Mouse (Mus musculus) layer of hippocampus, postnatal 25 days (tissue): ENCODE results near the gene Col4a1. TPM values are rescaled to one million over a fixed set of nuclear protein-coding genes. Genes with fewer than 3 reads are reported as not detected.

Experiments
- DNase-seq, 2 experiments: peaks; one replicate each; pipeline ENCODE4 v3.0.0; 2022; ENCODE audit warnings: mixed read lengths in 2 of 2, low spot score in 1 of 2; ENCODE audit errors: extremely low spot score in 1 of 2
- total RNA-seq, 2 experiments: library from RNA; stranded (reverse); gene quantifications; 2 replicates each; pipeline ENCODE4 v1.2.3; 2021

Gene Col4a1
- total RNA-seq, 2 experiments from 2014 or later = 46.0 to 60.0 TPM

GRCm38 (mm10) chr8:11187581-11188271 is 124.9 kb downstream of the Col4a1 start:
- peak; percentile 60 to 66 for DNase-seq

- no peak for DNase-seq
Observed at GRCm38 (mm10) chr8:11186456-11186855, 126.2 kb downstream of the Col4a1 start.

- DNase-seq = no peak
Observed at GRCm38 (mm10) chr8:11185672-11186071, 127.0 kb downstream of the Col4a1 start.

GRCm38 (mm10) chr8:11183611-11184031 is 129.0 kb downstream of the Col4a1 start:
- DNase-seq = no peak

- DNase-seq = no peak
Observed at GRCm38 (mm10) chr8:11182606-11183005, 130.0 kb downstream of the Col4a1 start.

- no peak for DNase-seq
Observed at GRCm38 (mm10) chr8:11182148-11182484, 130.5 kb downstream of the Col4a1 start.

GRCm38 (mm10) chr8:11181420-11182147 is 131.0 kb downstream of the Col4a1 start:
- DNase-seq = no peak

- DNase-seq = no peak
Observed at GRCm38 (mm10) chr8:11179869-11180268, 132.8 kb downstream of the Col4a1 start.

- DNase-seq = no peak
Observed at GRCm38 (mm10) chr8:11176393-11176792, 136.2 kb downstream of the Col4a1 start.

- DNase-seq = peak in 1 of 2 experiments; percentile 48
Observed at GRCm38 (mm10) chr8:11173284-11174191, 139.1 kb downstream of the Col4a1 start.

GRCm38 (mm10) chr8:11171526-11171925 is 141.1 kb downstream of the Col4a1 start:
- DNase-seq = no peak

- no peak for DNase-seq
Observed at GRCm38 (mm10) chr8:11169383-11169782, 143.2 kb downstream of the Col4a1 start.

GRCm38 (mm10) chr8:11168780-11169179 is 143.8 kb downstream of the Col4a1 start:
- DNase-seq = no peak

- no peak for DNase-seq
Observed at GRCm38 (mm10) chr8:11167955-11168354, 144.7 kb downstream of the Col4a1 start.

GRCm38 (mm10) chr8:11165592-11165991 is 147.0 kb downstream of the Col4a1 start:
- DNase-seq = no peak

- DNase-seq = no peak
Observed at GRCm38 (mm10) chr8:11156319-11156692, 156.3 kb downstream of the Col4a1 start.

- no peak for DNase-seq
Observed at GRCm38 (mm10) chr8:11155579-11156318, 156.9 kb downstream of the Col4a1 start.

GRCm38 (mm10) chr8:11150268-11150667 is 162.4 kb downstream of the Col4a1 start:
- no peak for DNase-seq

- no peak for DNase-seq
Observed at GRCm38 (mm10) chr8:11149201-11149810, 163.3 kb downstream of the Col4a1 start.

- no peak for DNase-seq
Observed at GRCm38 (mm10) chr8:11148797-11149196, 163.8 kb downstream of the Col4a1 start.
